Mouse (Mus musculus): Measurements from ENCODE around the gene Fam227a. TPM values are rescaled to one million over a fixed set of nuclear protein-coding genes. Genes with fewer than 3 reads are reported as not detected.

Gene Fam227a
- polyA plus RNA-seq, 1 experiment, result 0.74 TPM

- H3K79me2 ChIP-seq (ENCODE audit: control insufficient read depth, insufficient read depth), result no peaks in the 10 kb centered on the region
- H3K4me2 ChIP-seq (ENCODE audit: low read depth), result no peak overlapping the region
- H3ac ChIP-seq (ENCODE audit: control insufficient read depth, insufficient read length), result no peak overlapping the region
- H3K36me3 ChIP-seq (ENCODE audit: control insufficient read depth, insufficient read depth), result no peaks in the 10 kb centered on the region
- no peak overlapping the region for H3K4me3 ChIP-seq
- peaks cover 4% of the 10 kb centered on the region for H3K27me3 ChIP-seq (ENCODE audit: control insufficient read depth, insufficient read depth, insufficient read length)
- TF ChIP-seq MAX (IDR thresholded peaks at IDR 0.05; ENCODE audit: low read depth) (no peak), E2F4 (IDR thresholded peaks at IDR 0.05; ENCODE audit: insufficient read depth) (no peak), MYOD1 (IDR thresholded peaks at IDR 0.05; ENCODE audit: control insufficient read depth in 1 of 3, insufficient read length in 2 of 3, low read depth in 2 of 3) (no peak), POLR2AphosphoS2 (IDR thresholded peaks at IDR 0.05; ENCODE audit: insufficient read length, low read depth) (no peak), CEBPB (IDR thresholded peaks at IDR 0.05; ENCODE audit: insufficient read depth, poor library complexity, severe bottlenecking) (no peak), USF1 (IDR thresholded peaks at IDR 0.05; ENCODE audit: low read depth) (no peak), MYOG (IDR thresholded peaks at IDR 0.05; ENCODE audit: control insufficient read depth in 1 of 3, insufficient read depth in 1 of 3, insufficient read length in 2 of 3, low read depth in 2 of 3) (no peak), SRF (IDR thresholded peaks at IDR 0.05; ENCODE audit: control insufficient read depth, insufficient read length, low read depth) (no peak), POLR2A (IDR thresholded peaks at IDR 0.05; ENCODE audit: insufficient read length, low read depth) (no peak), REST (IDR thresholded peaks at IDR 0.05; ENCODE audit: insufficient read depth, insufficient read length) (no peak)
These were observed 41.6 kb downstream of the Fam227a start for GRCm38 (mm10) chr15:79617135-79617534.

GRCm38 (mm10) chr15:79616729-79617128, 42.0 kb downstream of the Fam227a start:
- TF ChIP-seq CEBPB (IDR thresholded peaks at IDR 0.05; ENCODE audit: insufficient read depth, poor library complexity, severe bottlenecking) (no peak), MYOD1 (IDR thresholded peaks at IDR 0.05; ENCODE audit: control insufficient read depth in 1 of 3, insufficient read length in 2 of 3, low read depth in 2 of 3) (no peak), POLR2A (IDR thresholded peaks at IDR 0.05; ENCODE audit: insufficient read length, low read depth) (no peak), MYOG (IDR thresholded peaks at IDR 0.05; ENCODE audit: control insufficient read depth in 1 of 3, insufficient read depth in 1 of 3, insufficient read length in 2 of 3, low read depth in 2 of 3) (no peak), E2F4 (IDR thresholded peaks at IDR 0.05; ENCODE audit: insufficient read depth) (no peak), REST (IDR thresholded peaks at IDR 0.05; ENCODE audit: insufficient read depth, insufficient read length) (no peak), SRF (IDR thresholded peaks at IDR 0.05; ENCODE audit: control insufficient read depth, insufficient read length, low read depth) (no peak), POLR2AphosphoS2 (IDR thresholded peaks at IDR 0.05; ENCODE audit: insufficient read length, low read depth) (no peak), USF1 (IDR thresholded peaks at IDR 0.05; ENCODE audit: low read depth) (no peak), TCF3 (IDR thresholded peaks at IDR 0.05; ENCODE audit: insufficient read length, low read depth) (no peak), MAX (IDR thresholded peaks at IDR 0.05; ENCODE audit: low read depth) (no peak)
- H3K27me3 ChIP-seq (ENCODE audit: control insufficient read depth, insufficient read depth, insufficient read length), result peaks cover 4% of the 10 kb centered on the region
- no peaks in the 10 kb centered on the region for H3K79me2 ChIP-seq (ENCODE audit: control insufficient read depth, insufficient read depth)
- H3K4me2 ChIP-seq (ENCODE audit: low read depth), result no peak overlapping the region
- no peaks in the 10 kb centered on the region for H3K36me3 ChIP-seq (ENCODE audit: control insufficient read depth, insufficient read depth)
- no peak overlapping the region for H3K4me3 ChIP-seq
- H3ac ChIP-seq (ENCODE audit: control insufficient read depth, insufficient read length), result no peak overlapping the region

- H3K27me3 ChIP-seq (ENCODE audit: control insufficient read depth, insufficient read depth, insufficient read length), result no peaks in the 10 kb centered on the region
- H3ac ChIP-seq (ENCODE audit: control insufficient read depth, insufficient read length), result no peak overlapping the region
- no peaks in the 10 kb centered on the region for H3K79me2 ChIP-seq (ENCODE audit: control insufficient read depth, insufficient read depth)
- no peak overlapping the region for H3K4me2 ChIP-seq (ENCODE audit: low read depth)
- H3K36me3 ChIP-seq (ENCODE audit: control insufficient read depth, insufficient read depth), result no peaks in the 10 kb centered on the region
- TF ChIP-seq TCF12 (IDR thresholded peaks at IDR 0.05; ENCODE audit: insufficient read depth, poor library complexity, severe bottlenecking) (no peak), CEBPB (IDR thresholded peaks at IDR 0.05; ENCODE audit: insufficient read depth, poor library complexity, severe bottlenecking) (no peak), E2F4 (IDR thresholded peaks at IDR 0.05; ENCODE audit: insufficient read depth) (no peak), POLR2A (IDR thresholded peaks at IDR 0.05; ENCODE audit: insufficient read length, low read depth) (no peak), MAX (IDR thresholded peaks at IDR 0.05; ENCODE audit: low read depth) (no peak), MYOD1 (IDR thresholded peaks at IDR 0.05; ENCODE audit: control insufficient read depth in 1 of 3, insufficient read length in 2 of 3, low read depth in 2 of 3) (no peak), TCF3 (IDR thresholded peaks at IDR 0.05; ENCODE audit: insufficient read length, low read depth) (no peak), REST (IDR thresholded peaks at IDR 0.05; ENCODE audit: insufficient read depth, insufficient read length) (no peak), MYOG (IDR thresholded peaks at IDR 0.05; ENCODE audit: control insufficient read depth in 1 of 3, insufficient read depth in 1 of 3, insufficient read length in 2 of 3, low read depth in 2 of 3) (no peak), USF1 (IDR thresholded peaks at IDR 0.05; ENCODE audit: low read depth) (no peak), POLR2AphosphoS2 (IDR thresholded peaks at IDR 0.05; ENCODE audit: insufficient read length, low read depth) (no peak), SRF (IDR thresholded peaks at IDR 0.05; ENCODE audit: control insufficient read depth, insufficient read length, low read depth) (no peak)
- H3K4me3 ChIP-seq, result no peak overlapping the region
These were observed 43.3 kb downstream of the Fam227a start for GRCm38 (mm10) chr15:79615501-79615900.

- Histone ChIP-seq H3K4me2 (ENCODE audit: low read depth) (no peak overlapping the region), H3K4me3 (no peak overlapping the region), H3K36me3 (ENCODE audit: control insufficient read depth, insufficient read depth) (no peaks in the 10 kb centered on the region), H3ac (ENCODE audit: control insufficient read depth, insufficient read length) (no peak overlapping the region), H3K79me2 (ENCODE audit: control insufficient read depth, insufficient read depth) (no peaks in the 10 kb centered on the region), H3K27me3 (ENCODE audit: control insufficient read depth, insufficient read depth, insufficient read length) (no peaks in the 10 kb centered on the region)
- no peak for TF ChIP-seq TCF3 (IDR thresholded peaks at IDR 0.05; ENCODE audit: insufficient read length, low read depth)
- no peak for TF ChIP-seq MYOD1 (IDR thresholded peaks at IDR 0.05; ENCODE audit: control insufficient read depth in 1 of 3, insufficient read length in 2 of 3, low read depth in 2 of 3)
- TF ChIP-seq REST (IDR thresholded peaks at IDR 0.05; ENCODE audit: insufficient read depth, insufficient read length), result no peak
- TF ChIP-seq SRF (IDR thresholded peaks at IDR 0.05; ENCODE audit: control insufficient read depth, insufficient read length, low read depth), result no peak
- no peak for TF ChIP-seq TCF12 (IDR thresholded peaks at IDR 0.05; ENCODE audit: insufficient read depth, poor library complexity, severe bottlenecking)
- no peak for TF ChIP-seq MYOG (IDR thresholded peaks at IDR 0.05; ENCODE audit: control insufficient read depth in 1 of 3, insufficient read depth in 1 of 3, insufficient read length in 2 of 3, low read depth in 2 of 3)
- TF ChIP-seq POLR2AphosphoS2 (IDR thresholded peaks at IDR 0.05; ENCODE audit: insufficient read length, low read depth), result no peak
- TF ChIP-seq CEBPB (IDR thresholded peaks at IDR 0.05; ENCODE audit: insufficient read depth, poor library complexity, severe bottlenecking), result no peak
- TF ChIP-seq USF1 (IDR thresholded peaks at IDR 0.05; ENCODE audit: low read depth), result no peak
- TF ChIP-seq POLR2A (IDR thresholded peaks at IDR 0.05; ENCODE audit: insufficient read length, low read depth), result no peak
- TF ChIP-seq E2F4 (IDR thresholded peaks at IDR 0.05; ENCODE audit: insufficient read depth), result no peak
These were observed 49.5 kb downstream of the Fam227a start for GRCm38 (mm10) chr15:79609226-79609625.
